Mouse (Mus musculus): ENCODE data around the gene Pola2. TPM values are rescaled to one million over a fixed set of nuclear protein-coding genes. Genes with fewer than 3 reads are reported as not detected.
A peak's percentile ranks its signal among the peaks of the same experiment; 100 is the strongest.

Pola2 gene
- polyA plus RNA-seq, 1 experiment from 2014 or later = 53.8 TPM

DNA sequence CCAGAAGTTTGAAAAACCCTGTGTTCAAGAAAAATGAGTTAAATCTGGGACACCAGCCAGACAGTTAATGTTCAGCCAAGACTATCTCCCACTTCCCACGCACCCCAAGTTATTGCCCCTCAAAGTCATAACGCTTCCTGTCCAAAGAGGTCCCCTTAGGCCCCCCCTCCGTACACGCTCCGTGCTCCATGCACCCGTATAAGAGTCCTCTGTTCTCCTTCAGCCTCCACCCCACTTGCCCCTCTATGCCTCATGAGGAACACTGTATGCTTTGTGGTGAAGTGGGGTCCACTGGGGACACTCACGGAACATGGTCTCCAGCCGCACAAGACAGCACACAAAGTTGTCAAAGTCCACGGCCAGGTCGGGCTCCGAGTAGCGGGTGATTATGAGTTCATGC is 26.0 kb upstream of the Pola2 start:
- 78% methylated on average over 12 of the region's 12 CpGs for WGBS (ENCODE audit: insufficient replicate concordance)
- H3K4me2 ChIP-seq = 0 out of 2 replicates have a peak overlapping the region, but pooled peaks have one; percentile 23
- H3K27ac ChIP-seq (replicated peaks) = no peak overlapping the region
- peaks cover 39% of the 10 kb centered on the region for H3K4me1 ChIP-seq (replicated peaks)
- no peak for ATAC-seq (ENCODE audit: insufficient read depth)
- peaks cover 69% of the 10 kb centered on the region for H3K36me3 ChIP-seq (replicated peaks)
- no peak overlapping the region for H3K9ac ChIP-seq
- no peaks in the 10 kb centered on the region for H3K9me3 ChIP-seq (replicated peaks)
- H3K27me3 ChIP-seq = no peaks in the 10 kb centered on the region
- no peak overlapping the region for H3K4me3 ChIP-seq (replicated peaks)

DNA sequence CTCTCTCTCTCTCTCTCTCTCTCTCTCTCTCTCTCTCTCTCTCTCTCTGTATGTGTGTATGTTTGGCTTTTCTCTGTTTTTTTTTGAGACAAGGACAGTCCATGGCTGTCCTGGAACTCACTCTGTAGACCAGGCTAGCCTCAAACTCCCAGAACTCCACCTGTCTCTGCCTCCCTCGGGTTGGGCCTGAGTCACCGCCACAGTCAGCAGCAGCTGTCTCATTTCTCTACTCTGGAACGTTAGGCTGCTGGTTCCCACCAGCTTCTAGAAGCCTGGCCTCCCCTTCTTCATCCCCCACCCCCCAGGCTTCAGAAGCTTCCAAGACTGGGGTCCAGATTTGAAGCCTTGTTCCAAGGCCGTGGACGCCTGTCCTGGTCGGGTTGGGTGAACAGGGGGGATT is 25.6 kb upstream of the Pola2 start:
- no peak for ATAC-seq (ENCODE audit: insufficient read depth)
- H3K4me1 ChIP-seq (replicated peaks) = peaks cover 39% of the 10 kb centered on the region
- no peaks in the 10 kb centered on the region for H3K27me3 ChIP-seq
- H3K4me2 ChIP-seq = peak overlapping the region; percentile 43
- peak overlapping the region; percentile 77; the same call in 1 of the 2 replicates for H3K27ac ChIP-seq (replicated peaks)
- peaks cover 64% of the 10 kb centered on the region for H3K36me3 ChIP-seq (replicated peaks)
- H3K9me3 ChIP-seq (replicated peaks) = no peaks in the 10 kb centered on the region
- no peak overlapping the region for H3K4me3 ChIP-seq (replicated peaks)
- WGBS (ENCODE audit: insufficient replicate concordance) = 48% methylated on average over 6 of the region's 6 CpGs
- H3K9ac ChIP-seq = no peak overlapping the region

DNA sequence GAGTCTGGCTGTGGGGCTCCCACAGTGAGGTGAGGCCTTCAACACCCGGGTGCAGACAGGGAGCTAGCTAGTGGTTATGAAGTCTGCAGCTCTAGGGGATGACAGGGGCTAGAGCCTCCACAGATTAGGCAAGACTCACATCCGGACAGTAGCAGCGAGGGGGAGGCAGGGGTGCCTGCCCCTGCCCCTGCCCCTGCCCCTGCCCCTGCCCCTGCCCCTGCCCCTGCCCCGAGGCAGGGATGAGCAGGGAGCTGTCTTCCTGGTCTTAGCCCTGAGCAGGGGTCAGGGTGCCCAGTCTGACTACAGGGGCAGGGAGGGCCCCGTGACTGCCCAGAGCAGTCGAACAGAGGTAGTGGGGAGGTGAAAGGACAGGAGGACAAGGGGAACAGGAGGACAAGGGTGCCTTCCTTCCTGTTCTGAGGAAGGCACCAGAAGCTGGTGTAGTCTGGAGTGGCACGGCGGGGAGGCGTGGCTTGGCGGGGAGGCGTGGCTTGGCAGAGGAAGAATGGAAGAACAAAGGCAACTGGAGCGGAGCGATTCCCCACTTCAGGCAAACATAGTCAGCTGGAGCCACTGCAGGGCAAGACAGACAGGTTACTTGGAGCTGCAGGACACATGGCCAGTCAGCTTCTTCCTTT is 24.9 kb upstream of the Pola2 start:
- H3K4me2 ChIP-seq = peak overlapping the region; percentile 43
- peak; percentile 47 for ATAC-seq (ENCODE audit: insufficient read depth)
- H3K36me3 ChIP-seq (replicated peaks) = peaks cover 58% of the 10 kb centered on the region
- H3K27me3 ChIP-seq = no peaks in the 10 kb centered on the region
- H3K9me3 ChIP-seq (replicated peaks) = no peaks in the 10 kb centered on the region
- H3K4me3 ChIP-seq (replicated peaks) = no peak overlapping the region; the same call in 1 of the 2 replicates
- 3% methylated on average over 13 of the region's 13 CpGs for WGBS (ENCODE audit: insufficient replicate concordance)
- peak overlapping the region; percentile 77 for H3K27ac ChIP-seq (replicated peaks)
- H3K9ac ChIP-seq = no peak overlapping the region
- peaks cover 44% of the 10 kb centered on the region for H3K4me1 ChIP-seq (replicated peaks)

DNA sequence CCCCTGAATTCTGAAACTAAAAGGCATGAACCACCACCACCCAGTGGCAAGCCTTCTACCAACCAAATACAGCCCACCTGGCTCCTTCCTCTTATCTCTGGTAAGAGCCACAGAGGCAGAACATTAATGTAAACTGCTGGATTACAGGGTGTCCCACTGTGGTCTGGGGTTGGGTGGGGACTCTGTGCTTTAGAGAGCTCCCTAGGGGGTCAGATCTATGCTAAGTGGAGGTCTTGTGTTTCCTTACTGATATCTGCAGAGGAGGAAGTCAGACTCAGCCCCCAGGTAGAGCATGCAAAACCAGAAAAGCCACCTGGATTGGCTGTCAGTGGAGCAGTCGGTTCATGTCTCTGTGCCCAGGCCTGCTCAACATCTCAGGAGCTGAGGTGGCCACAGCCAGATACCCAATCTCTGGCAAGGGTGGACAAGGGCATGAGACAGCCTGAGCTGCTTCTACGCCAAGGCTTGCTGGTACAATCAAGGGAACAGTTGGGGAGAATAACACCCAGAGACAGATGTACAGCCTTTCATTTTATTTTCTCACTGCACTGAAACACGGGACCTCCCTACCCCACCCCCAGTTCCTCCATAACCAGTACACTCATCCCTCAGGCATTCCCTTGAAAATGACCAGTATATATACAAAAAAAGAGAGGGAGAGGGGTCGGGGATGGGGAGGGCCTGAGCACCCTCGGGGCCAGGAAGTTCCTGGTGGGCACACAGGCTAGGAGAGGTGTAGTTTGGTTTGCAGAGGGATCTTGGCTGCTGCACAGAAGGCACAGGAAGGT is 24.2 kb upstream of the Pola2 start:
- H3K9me3 ChIP-seq (replicated peaks) = no peaks in the 10 kb centered on the region
- WGBS (ENCODE audit: insufficient replicate concordance) = 19% methylated on average over 5 of the region's 5 CpGs
- H3K4me1 ChIP-seq (replicated peaks) = peaks cover 45% of the 10 kb centered on the region
- H3K4me2 ChIP-seq = peak overlapping the region; percentile 43; the same call in 1 of the 2 replicates
- peak overlapping the region; percentile 77 for H3K27ac ChIP-seq (replicated peaks)
- no peak for ATAC-seq (ENCODE audit: insufficient read depth)
- H3K36me3 ChIP-seq (replicated peaks) = peaks cover 51% of the 10 kb centered on the region
- H3K9ac ChIP-seq = no peak overlapping the region
- H3K4me3 ChIP-seq (replicated peaks) = no peak overlapping the region
- no peaks in the 10 kb centered on the region for H3K27me3 ChIP-seq

DNA sequence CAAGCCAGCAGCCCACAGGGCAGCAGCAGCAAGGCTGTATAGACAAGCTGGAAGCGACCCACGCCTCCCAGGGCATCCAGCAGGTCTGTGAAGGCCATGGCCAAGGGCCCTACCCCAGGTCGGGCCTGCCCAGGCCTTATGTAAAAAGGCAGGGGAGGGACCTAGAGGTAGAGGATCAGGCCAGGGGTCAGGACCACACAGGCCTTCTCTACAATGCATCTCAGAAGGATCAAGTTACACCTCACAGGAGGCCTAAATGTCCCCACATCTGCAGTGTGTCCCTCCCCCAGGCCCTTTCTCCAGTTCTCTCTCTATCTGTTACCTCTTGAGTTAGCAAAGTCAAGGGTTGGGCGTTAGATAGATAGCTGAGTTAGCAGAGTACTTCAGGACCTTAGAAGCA is 22.0 kb upstream of the Pola2 start, which contains the start of gene Slc22a20:
Slc22a20 (minus strand) TSS at position 101 of the 400 bp plus-strand sequence.
- Histone ChIP-seq H3K4me3 (replicated peaks) (no peak within 1 kb of the TSS), H3K4me1 (replicated peaks) (peaks cover 38% of the 10 kb centered on the region), H3K9ac (no peak within 1 kb of the TSS), H3K27ac (replicated peaks) (no peak within 1 kb of the TSS), H3K27me3 (no peaks in the 10 kb centered on the region), H3K9me3 (replicated peaks) (no peaks in the 10 kb centered on the region), H3K4me2 (no peak within 1 kb of the TSS), H3K36me3 (replicated peaks) (peaks cover 29% of the 10 kb centered on the region)
- no peak for ATAC-seq (ENCODE audit: insufficient read depth)
- 67% methylated on average over 4 of the region's 4 CpGs for WGBS (ENCODE audit: insufficient replicate concordance)

DNA sequence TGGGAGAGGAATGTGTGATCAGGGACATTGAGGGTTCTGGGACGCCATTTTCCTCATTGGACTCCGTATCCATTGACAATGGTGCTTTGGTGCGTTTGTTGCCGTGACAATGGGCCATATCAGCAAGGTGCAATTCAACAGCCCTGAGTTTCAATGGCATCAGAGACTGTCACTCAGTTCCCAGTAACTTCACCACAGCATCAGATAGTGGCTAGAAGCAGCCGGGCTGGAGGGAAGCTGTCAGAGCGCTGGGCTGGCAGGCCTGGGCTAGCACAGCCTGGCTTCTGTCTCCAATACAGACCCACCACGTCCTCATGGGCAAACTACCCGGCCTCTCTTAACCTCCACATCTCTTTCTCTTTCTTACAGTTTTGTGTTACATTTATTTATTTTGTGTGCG is 16.5 kb upstream of the Pola2 start:
- WGBS (ENCODE audit: insufficient replicate concordance) = 26% methylated on average over 9 of the region's 9 CpGs
- H3K4me1 ChIP-seq (replicated peaks) = peaks cover 14% of the 10 kb centered on the region
- H3K9ac ChIP-seq = no peak overlapping the region
- no peaks in the 10 kb centered on the region for H3K36me3 ChIP-seq (replicated peaks)
- H3K27ac ChIP-seq (replicated peaks) = no peak overlapping the region
- H3K4me2 ChIP-seq = no peak overlapping the region
- H3K4me3 ChIP-seq (replicated peaks) = no peak overlapping the region
- ATAC-seq (ENCODE audit: insufficient read depth) = no peak
- H3K9me3 ChIP-seq (replicated peaks) = no peaks in the 10 kb centered on the region
- no peaks in the 10 kb centered on the region for H3K27me3 ChIP-seq

DNA sequence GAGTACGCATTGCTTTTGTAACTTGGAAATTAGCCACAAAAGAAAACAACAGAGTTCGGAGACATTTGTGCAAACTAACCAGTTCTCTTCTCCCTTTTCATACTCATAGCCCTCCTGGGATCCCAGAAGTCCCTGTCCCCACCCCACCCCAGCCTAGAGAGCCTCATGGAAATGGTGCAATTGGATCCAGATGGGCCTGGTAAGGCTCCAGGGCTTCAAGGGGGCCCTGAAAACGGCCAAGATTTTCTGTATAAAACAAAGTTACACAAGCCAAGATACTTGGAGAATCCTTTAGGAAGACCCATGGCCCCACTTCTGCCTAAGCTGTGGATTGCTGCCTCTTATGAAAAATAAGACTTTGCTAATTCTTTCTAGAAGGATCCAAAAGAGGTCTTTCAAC is 13.7 kb upstream of the Pola2 start:
- Histone ChIP-seq H3K4me2 (no peak overlapping the region), H3K9me3 (replicated peaks) (no peaks in the 10 kb centered on the region), H3K27ac (replicated peaks) (no peak overlapping the region), H3K4me1 (replicated peaks) (peaks cover 7% of the 10 kb centered on the region; the same call in 1 of the 2 replicates), H3K9ac (no peak overlapping the region), H3K4me3 (replicated peaks) (no peak overlapping the region), H3K27me3 (no peaks in the 10 kb centered on the region), H3K36me3 (replicated peaks) (no peaks in the 10 kb centered on the region)
- 65% methylated on average over 3 of the region's 3 CpGs for WGBS (ENCODE audit: insufficient replicate concordance)
- ATAC-seq (ENCODE audit: insufficient read depth) = no peak

DNA sequence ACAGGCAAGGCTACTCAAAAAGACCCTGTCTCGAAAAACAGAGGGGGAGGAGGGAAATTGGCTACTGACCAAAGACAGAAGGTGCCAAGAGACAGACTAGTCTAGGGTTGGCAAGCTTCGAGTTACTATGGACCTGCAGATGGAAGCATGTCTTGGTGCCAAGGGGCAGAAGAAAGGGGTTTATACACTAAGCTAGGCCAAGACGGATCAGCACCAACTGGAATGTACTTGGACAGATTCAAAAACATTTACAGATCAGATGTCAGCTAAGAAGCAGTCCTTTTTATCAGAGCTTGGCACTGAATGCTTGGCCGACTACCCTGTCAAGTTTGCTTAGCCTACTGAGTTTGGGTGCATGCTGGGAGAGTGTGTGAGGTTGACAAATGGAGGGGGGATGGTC is 11.7 kb upstream of the Pola2 start:
- 59% methylated on average over 4 of the region's 4 CpGs for WGBS (ENCODE audit: insufficient replicate concordance)
- no peak for ATAC-seq (ENCODE audit: insufficient read depth)
- no peaks in the 10 kb centered on the region for H3K27me3 ChIP-seq

DNA sequence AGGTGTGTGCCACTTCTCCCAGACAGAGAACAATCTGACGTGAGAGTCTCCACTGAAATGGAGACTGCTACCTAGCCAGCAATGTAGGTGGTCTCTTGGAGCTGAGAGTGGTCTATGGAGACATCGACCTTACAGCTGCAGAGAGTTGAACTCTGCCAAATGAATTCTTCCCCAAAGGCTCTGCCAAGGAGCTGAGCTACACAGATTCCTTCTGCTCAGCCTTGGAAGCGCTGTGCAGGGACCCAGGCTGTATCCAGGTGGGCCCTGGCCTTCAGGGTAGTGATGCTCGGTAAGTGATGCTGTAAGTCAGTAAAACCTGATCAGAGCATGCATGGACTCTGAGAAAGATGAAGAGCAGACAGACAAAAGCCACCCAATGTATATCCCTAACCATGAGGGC is 11.1 kb upstream of the Pola2 start:
- WGBS (ENCODE audit: insufficient replicate concordance) = 68% methylated on average over 4 of the region's 4 CpGs
- no peaks in the 10 kb centered on the region for H3K36me3 ChIP-seq (replicated peaks)
- H3K4me1 ChIP-seq (replicated peaks) = peaks cover 12% of the 10 kb centered on the region
- no peaks in the 10 kb centered on the region for H3K9me3 ChIP-seq (replicated peaks)
- no peak for ATAC-seq (ENCODE audit: insufficient read depth)
- no peak overlapping the region for H3K9ac ChIP-seq
- no peak overlapping the region for H3K4me3 ChIP-seq (replicated peaks)
- H3K4me2 ChIP-seq = no peak overlapping the region
- no peaks in the 10 kb centered on the region for H3K27me3 ChIP-seq
- no peak overlapping the region for H3K27ac ChIP-seq (replicated peaks)

More for the DNA sequence above, 11.7 kb upstream of the Pola2 start:
- no peak overlapping the region for H3K27ac ChIP-seq (replicated peaks)
- H3K36me3 ChIP-seq (replicated peaks) = no peaks in the 10 kb centered on the region
- H3K4me3 ChIP-seq (replicated peaks) = no peak overlapping the region
- peaks cover 12% of the 10 kb centered on the region for H3K4me1 ChIP-seq (replicated peaks)
- H3K9me3 ChIP-seq (replicated peaks) = no peaks in the 10 kb centered on the region
- H3K4me2 ChIP-seq = no peak overlapping the region
- H3K9ac ChIP-seq = no peak overlapping the region

DNA sequence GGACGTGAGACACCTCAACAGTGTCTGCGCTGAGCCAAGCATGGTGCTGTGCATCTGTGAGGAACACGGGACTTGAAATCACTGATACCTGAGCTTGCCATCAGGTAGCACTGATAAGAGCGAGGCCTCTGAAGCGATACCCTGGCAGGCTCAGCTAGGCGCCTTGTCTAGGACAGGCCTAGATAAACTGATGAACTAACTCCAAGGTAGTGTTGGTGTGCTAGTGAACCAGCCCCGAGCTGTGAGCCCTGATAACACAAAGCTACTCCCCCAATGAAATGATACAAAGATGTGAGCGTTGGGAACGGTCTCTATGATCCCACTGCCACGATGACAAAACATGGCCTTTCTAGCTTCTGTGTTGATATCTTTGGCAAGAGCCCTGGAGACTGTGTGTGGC is 3.7 kb upstream of the Pola2 start:
- Histone ChIP-seq H3K4me1 (replicated peaks) (peaks cover 76% of the 10 kb centered on the region), H3K9ac (no peak overlapping the region), H3K27ac (replicated peaks) (peak overlapping the region; percentile 92), H3K27me3 (no peaks in the 10 kb centered on the region), H3K4me2 (peak overlapping the region; percentile 71), H3K4me3 (replicated peaks) (peak overlapping the region; percentile 32; the same call in 1 of the 2 replicates), H3K9me3 (replicated peaks) (no peaks in the 10 kb centered on the region), H3K36me3 (replicated peaks) (no peaks in the 10 kb centered on the region)
- 30% methylated on average over 10 of the region's 10 CpGs for WGBS (ENCODE audit: insufficient replicate concordance)
- ATAC-seq (ENCODE audit: insufficient read depth) = peak; percentile 83

DNA sequence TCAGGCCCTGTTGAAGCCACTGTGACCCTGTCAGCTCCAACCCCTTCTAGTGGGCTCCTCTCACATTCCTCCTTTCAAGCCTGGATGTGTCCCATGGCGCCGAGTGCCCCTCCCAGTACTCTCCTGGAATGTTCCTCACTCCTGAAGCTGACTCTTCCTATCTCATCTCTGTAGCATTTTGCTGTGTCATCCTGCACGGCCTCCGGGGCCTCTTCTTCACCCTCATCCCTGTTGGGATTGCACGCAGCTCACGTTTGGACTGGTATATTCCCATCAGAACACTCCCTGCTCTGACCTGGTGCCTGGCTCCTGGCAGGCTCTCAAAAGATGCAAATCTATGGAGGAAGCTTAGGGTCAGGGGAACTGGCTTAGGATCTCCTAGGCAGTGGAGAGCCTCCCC is 2.8 kb upstream of the Pola2 start:
- Histone ChIP-seq H3K4me1 (replicated peaks) (peaks cover 83% of the 10 kb centered on the region), H3K4me2 (peak overlapping the region; percentile 71), H3K36me3 (replicated peaks) (peaks cover 1% of the 10 kb centered on the region; the same call in 1 of the 2 replicates), H3K27me3 (no peaks in the 10 kb centered on the region), H3K4me3 (replicated peaks) (peak overlapping the region; percentile 32), H3K27ac (replicated peaks) (peak overlapping the region; percentile 92), H3K9me3 (replicated peaks) (no peaks in the 10 kb centered on the region), H3K9ac (peak overlapping the region; percentile 47)
- peak; percentile 68 for ATAC-seq (ENCODE audit: insufficient read depth)
- WGBS (ENCODE audit: insufficient replicate concordance) = 13% methylated on average over 6 of the region's 6 CpGs
